Mouse (Mus musculus) T-helper 1 cell (primary cell): Measurements from ENCODE around the gene Fam81a.

Experiments used
- in situ Hi-C: fragments of 300-600 bp; cut with MboI, MseI; formaldehyde crosslinking; loops from one replicate; pipeline ENCODE4 v1.15.1; 2025; ENCODE audit warnings: high pct_unique_total_duplicates

Fam81a gene

GRCm38 (mm10) chr9:70110871-70111270 lies 31.5 kb downstream of the Fam81a start:
- in situ Hi-C loops: loop anchor here (5.0 kb wide), 1 partner anchor 81 kb away; no protein-coding TSS in a partner anchor

GRCm38 (mm10) chr9:70109279-70109678 lies 33.1 kb downstream of the Fam81a start:
- in situ Hi-C loops: loop anchor here (10.0 kb wide), 1 partner anchor 286 kb away; no protein-coding TSS in a partner anchor

GRCm38 (mm10) chr9:70108151-70108550 lies 34.2 kb downstream of the Fam81a start:
- in situ Hi-C loops: loop anchor here (10.0 kb wide), 1 partner anchor 287 kb away; no protein-coding TSS in a partner anchor

GRCm38 (mm10) chr9:70105573-70105972 lies 36.8 kb downstream of the Fam81a start:
- in situ Hi-C loops: loop anchor here (10.0 kb wide), 1 partner anchor 289 kb away; no protein-coding TSS in a partner anchor

- in situ Hi-C loops: loop anchor here (10.0 kb wide), 1 partner anchor 292 kb away; no protein-coding TSS in a partner anchor
Observed at GRCm38 (mm10) chr9:70103106-70103505, 39.3 kb downstream of the Fam81a start.

GRCm38 (mm10) chr9:70097542-70097941 lies 44.8 kb downstream of the Fam81a start:
- in situ Hi-C loops: no loop called here

GRCm38 (mm10) chr9:70095016-70095415 lies 47.3 kb downstream of the Fam81a start:
- in situ Hi-C loops: no loop called here

GRCm38 (mm10) chr9:70090541-70090940 lies 51.8 kb downstream of the Fam81a start:
- in situ Hi-C loops: no loop called here

- in situ Hi-C loops: no loop called here
Observed at GRCm38 (mm10) chr9:70088786-70089096, 53.6 kb downstream of the Fam81a start.

- in situ Hi-C loops: no loop called here
Observed at GRCm38 (mm10) chr9:70088041-70088785, 54.1 kb downstream of the Fam81a start.

- in situ Hi-C loops: no loop called here
Observed at GRCm38 (mm10) chr9:70087379-70087778, 55.0 kb downstream of the Fam81a start.

GRCm38 (mm10) chr9:70086091-70086490 lies 56.3 kb downstream of the Fam81a start:
- in situ Hi-C loops: no loop called here

GRCm38 (mm10) chr9:70084107-70084506 lies 58.3 kb downstream of the Fam81a start:
- in situ Hi-C loops: no loop called here

- in situ Hi-C loops: no loop called here
Observed at GRCm38 (mm10) chr9:70082357-70083204, 59.8 kb downstream of the Fam81a start.

- in situ Hi-C loops: no loop called here
Observed at GRCm38 (mm10) chr9:70081767-70082166, 60.6 kb downstream of the Fam81a start.

GRCm38 (mm10) chr9:70080976-70081375 lies 61.4 kb downstream of the Fam81a start:
- in situ Hi-C loops: no loop called here

- in situ Hi-C loops: no loop called here
Observed at GRCm38 (mm10) chr9:70080027-70080800, 62.1 kb downstream of the Fam81a start.

- in situ Hi-C loops: loop anchor here (5.0 kb wide), 1 partner anchor 51 kb away; no protein-coding TSS in a partner anchor
Observed at GRCm38 (mm10) chr9:70078034-70078433, 64.3 kb downstream of the Fam81a start.

- in situ Hi-C loops: loop anchor here (5.0 kb wide), 1 partner anchor 50 kb away; no protein-coding TSS in a partner anchor
Observed at GRCm38 (mm10) chr9:70077170-70077569, 65.2 kb downstream of the Fam81a start.

GRCm38 (mm10) chr9:70072387-70072786 lies 70.0 kb downstream of the Fam81a start:
- in situ Hi-C loops: no loop called here

GRCm38 (mm10) chr9:70069961-70070435 lies 72.4 kb downstream of the Fam81a start:
- in situ Hi-C loops: no loop called here
